Mouse (Mus musculus): ENCODE measurements at regions not wholly inside any gene's neighbourhood (a gene's known extent, or its start where the extent isn't known, plus 50 kb on each side); places are given as distances from the start of the nearest gene placed in this dataset.

DNA sequence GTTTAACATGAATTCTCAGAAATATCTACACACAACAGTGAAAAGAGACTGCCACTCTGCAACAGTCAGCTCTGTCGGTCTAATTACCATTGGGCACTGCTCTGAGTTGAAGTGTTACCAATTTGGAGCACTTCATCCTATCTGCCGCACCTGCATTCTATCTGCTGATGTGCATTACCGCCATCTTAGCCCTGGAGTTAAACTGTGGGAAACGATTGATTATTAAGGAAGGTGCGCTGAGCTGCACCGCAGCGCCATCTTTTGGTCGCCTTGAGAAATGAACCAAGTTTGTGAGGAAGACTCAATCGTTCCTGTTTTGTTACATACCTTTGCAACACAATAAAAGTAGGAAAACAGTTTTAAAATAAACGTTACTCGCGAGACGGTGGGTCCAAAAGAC lies 110.5 kb downstream of the Rergl start:
- no peak for DNase-seq (ENCODE audit: low read depth, low spot score)

DNA sequence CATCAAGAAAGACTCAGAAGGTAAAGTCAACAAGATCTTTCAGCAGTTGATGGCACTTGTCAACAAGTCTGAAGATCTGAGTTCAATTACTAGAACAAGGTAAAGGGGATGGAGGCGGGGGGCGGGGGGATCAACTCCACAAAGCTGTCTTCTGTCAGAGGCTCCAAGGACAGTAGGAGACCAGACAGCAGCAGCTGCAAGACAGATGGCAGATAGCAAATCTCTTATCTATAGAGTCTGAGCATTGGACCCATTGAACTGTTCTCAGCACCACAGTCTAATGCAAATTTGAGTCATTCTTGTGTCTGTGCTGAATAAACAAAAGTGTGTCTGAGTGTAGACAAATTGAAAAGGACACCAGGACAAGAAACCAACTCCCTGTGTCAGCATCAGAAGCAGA lies 150.8 kb downstream of the Rergl start:
- no peak for DNase-seq (ENCODE audit: low read depth, low spot score)

DNA sequence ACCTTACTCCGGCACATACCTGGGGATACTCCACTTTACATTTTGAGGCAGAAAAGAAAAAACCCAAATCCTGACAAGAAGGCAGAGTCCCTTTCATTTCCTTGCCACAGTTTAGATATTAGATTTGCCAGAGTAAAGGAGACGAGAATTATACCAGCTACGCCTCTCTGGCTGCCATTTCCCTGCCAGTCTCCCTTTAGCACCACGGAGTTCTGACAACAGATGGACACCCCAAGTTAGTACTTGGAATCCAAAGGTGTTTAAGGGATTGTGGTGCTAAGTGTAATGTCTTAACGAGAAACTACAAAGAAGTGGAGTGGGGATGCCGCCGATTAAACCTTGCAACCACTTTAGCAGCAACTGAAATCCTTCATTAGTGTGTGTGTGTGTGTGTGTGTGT lies 176.6 kb downstream of the Rergl start:
- no peak for DNase-seq (ENCODE audit: low read depth, low spot score)

DNA sequence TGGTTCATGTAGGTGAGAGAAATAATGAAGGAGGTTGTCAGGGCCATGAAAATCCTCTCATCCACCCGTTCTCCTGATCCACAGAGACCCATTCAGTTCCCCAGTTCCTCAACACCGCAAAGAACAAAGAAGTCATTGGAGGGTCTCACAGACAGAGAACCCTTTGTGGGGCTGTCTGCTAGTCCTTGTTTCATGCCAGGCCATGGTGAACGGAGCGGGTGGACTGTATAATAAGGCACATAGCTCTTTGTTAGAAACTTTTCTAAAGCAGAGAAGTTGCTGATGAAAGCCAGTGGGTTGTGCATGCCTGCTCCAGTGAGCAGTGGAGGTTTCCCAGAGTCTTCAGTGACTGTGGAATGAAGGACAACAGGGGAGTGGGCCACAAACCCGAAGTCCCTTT lies 194.1 kb downstream of the Rergl start:
- DNase-seq (ENCODE audit: low read depth, low spot score), result no peak

DNA sequence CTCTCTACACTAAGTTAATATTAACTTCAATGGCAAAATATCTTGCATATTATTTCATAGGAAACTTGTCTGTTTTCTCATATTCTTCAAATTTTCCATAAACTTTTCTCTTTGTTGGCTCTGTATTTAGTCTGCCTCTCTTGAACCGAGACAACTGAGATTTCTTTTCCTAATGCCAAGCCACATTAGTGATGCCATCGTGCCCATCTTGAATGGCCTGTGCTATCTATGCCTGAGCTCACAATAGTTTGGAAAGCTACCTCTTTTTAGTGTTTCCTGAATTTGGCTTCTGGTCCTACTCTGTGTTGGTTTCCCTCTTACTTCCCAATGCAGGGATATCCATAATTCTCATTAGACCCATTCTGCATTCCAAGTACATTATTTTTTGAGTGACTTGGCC lies 197.5 kb downstream of the Rergl start:
- DNase-seq (ENCODE audit: low read depth, low spot score), result no peak

DNA sequence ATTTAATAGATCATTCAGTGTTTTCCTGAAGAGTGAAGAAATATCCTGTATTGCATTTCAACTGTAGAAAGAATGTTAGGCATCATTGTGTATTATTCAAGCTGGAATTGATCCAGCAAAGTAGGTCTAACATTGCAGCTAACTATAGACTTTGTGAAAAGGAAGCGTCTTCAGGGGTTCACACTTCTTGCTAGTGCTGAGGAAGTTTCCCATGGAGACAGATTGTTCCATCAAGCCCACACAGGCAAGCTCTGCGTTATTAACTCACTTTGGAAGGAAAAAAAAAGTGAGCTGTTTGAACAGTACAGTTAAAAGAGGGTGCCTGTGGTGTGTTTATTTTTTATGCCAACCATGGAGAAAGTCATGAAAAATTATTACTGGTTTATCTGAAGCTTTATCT lies 206.1 kb downstream of the Rergl start:
- no peak for DNase-seq (ENCODE audit: low read depth, low spot score)

DNA sequence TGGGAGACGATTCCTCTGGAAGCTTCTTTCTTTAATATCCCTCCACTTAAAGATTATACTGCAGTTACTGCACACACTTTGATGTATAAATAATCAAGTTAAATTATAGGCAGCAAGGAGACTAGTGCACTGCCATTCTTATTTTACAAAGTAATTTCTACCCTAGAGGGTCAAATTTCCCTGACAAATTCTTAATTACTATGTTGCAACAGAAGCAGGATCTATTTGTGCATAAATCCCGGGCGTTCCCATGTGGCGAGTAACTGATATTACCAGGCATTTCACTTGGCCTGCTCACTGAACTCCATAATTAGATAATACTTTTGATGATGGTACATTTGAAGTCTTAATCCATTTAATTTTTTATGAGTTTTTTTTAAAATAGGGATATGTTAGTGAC lies 222.7 kb downstream of the Rergl start:
- no peak for DNase-seq (ENCODE audit: low read depth, low spot score)

DNA sequence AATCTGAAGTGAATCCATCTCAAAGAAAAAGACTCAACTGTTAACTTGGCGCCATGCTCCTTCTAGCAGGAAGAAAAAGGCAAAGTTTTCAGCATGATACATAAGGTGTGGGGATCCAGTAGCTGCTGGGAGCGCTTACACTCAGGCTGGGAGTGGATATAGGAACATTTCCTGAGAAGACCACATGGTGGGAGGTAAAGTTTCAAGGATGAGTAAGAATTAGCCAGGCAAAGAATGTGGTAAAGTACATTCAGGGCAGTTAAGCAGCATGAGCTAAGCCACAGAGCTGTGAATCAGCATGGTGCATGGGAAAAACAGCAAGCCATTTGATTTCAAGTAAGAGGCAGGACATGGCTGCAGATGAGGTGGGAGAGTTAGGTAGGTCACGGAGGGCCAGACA lies 226.3 kb downstream of the Rergl start:
- DNase-seq (ENCODE audit: low read depth, low spot score), result no peak

DNA sequence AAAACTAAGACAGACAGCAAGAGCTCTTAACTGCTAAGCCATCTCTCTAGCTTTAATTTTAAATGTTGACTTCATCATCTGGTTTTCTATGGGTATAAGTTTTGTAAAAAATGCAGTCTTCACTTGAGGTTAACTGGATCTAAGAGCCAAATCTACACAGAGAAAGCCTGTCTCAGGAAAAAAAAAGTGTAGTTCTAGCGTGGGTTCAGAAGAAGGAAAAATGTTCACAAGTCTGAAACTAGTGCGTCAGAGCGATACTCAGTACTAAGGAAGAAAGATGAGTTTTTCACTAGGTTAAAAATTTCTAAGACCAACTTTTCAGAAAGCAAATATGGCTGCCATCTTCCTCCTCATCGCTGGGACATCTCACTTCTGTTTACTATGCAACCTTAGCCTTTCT lies 248.1 kb downstream of the Rergl start:
- DNase-seq (ENCODE audit: low read depth, low spot score), result no peak

DNA sequence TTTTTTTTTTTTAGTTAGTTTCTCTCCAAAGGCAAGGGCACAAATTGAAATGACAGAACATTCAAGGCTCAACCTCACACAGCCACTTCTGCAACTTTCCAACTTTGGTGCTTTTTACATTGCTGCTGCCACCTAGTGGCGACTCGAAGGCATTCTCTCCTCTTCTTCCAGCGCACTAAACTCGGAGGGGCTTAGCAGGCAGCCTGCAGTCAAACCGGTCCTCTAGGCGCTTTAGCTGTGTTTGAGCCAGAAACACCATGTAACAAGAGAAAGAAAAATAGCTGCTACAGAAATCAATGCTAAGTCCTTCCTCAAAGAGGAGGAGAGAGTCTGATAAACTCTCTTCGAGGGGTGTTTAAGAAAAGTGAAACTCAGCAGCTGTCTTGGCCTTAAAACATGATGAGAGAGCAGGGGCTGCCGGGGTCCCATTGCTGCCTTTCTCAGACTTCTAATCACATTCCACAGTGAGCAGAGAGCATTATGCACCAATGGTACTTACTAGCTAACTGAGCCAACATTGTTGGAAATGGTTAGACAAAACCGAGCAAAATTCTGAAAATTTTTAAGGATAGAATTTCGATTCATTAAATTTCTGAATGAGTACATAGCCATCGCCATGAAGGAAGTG lies 252.7 kb downstream of the Rergl start:
- peak; percentile 4 for DNase-seq (ENCODE audit: low read depth, low spot score)

DNA sequence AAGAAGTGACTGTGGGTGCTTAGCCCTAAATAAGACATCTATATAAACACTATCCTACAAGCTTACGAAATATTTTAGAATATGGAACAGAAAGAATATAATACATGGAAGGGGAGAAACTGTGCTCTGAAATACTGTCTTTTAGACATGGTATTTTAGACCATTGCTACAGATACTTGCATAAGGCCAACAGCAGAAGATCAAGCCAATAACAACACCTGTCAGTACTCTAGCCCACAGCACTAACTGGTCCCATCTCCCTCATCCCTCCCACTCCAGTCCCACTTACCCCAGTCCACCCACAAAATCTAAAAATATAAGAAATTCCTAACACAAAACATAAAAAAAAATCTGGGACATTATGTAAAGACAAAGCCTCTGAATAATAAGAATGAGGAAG lies 275.6 kb downstream of the Rergl start:
- no peak for DNase-seq (ENCODE audit: low read depth, low spot score)

DNA sequence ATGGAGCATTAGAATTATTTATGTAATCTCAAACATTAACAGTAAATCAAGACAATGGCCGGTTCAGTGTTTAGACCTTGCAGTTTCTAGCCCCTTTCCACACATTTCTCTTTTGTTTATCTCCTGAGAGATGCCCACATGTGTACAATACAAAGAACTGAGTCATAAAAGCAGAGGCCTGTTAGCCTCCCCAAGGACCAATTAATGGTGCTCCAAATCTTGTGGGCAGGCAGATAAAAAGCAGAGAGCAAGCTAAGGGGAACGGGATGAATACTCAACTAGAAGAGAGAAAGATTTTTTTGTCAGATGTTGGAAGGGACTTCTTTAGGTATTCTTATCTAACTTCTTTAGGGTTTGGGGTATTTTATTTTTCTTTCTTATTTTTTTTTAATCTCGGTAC lies 287.3 kb downstream of the Rergl start:
- no peak for DNase-seq (ENCODE audit: low read depth, low spot score)

DNA sequence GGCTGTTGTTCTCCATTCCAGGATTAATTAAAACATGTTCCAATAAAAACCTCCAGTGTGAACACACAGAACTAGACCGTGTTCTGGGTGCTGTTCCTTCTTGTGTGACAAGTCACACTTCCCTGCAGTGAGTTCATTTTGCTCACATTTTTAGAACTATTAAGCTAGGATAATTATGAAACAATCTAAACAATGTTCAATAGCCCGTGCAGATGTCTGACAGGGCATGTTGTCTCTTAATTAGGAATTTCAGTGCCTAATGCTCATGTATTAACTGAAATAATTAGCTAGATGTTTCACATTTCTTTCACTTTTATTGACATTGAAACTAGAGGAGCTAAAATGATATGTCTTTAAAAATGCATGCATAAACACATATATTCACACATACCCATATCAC lies 291.5 kb downstream of the Rergl start:
- DNase-seq (ENCODE audit: low read depth, low spot score), result no peak

DNA sequence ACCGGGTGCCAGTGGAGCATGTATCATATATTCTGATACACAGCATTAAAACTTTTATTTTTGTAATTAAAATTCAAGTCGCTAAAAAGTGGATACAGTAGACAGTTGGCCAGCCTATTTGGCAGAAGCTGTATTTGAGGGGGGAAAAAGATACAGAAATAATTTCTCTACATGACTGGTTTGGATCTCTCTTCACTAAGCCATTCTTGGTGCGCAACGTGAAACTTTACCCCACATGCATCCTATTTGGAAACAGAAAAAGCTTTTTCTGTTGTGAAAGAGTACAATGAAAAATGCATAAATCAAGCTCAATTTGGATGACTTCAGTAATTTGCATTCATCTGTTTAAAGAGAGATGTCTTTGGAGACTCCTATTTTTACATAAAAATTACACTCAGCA lies 303.2 kb downstream of the Rergl start:
- DNase-seq (ENCODE audit: low read depth, low spot score), result no peak

DNA sequence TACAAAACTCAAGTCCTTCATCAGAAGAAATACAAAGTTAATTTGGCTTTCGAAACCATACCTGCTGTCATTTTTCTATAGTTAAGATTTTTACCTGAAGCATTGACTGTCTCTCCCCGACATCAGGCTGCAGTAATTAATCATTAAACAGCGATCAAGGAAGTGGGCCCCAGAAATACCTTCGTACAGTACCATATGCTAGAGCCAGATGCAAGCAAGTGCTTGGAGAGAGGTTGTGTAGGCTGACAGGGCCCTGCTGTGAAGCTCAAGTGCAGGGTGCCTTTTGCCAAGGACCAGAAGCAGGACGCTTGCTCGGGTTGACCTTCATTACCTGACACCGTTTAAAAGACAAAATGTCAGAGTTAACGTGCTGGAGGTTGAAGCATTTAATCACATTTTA lies 315.3 kb downstream of the Rergl start:
- DNase-seq (ENCODE audit: low read depth, low spot score), result no peak

DNA sequence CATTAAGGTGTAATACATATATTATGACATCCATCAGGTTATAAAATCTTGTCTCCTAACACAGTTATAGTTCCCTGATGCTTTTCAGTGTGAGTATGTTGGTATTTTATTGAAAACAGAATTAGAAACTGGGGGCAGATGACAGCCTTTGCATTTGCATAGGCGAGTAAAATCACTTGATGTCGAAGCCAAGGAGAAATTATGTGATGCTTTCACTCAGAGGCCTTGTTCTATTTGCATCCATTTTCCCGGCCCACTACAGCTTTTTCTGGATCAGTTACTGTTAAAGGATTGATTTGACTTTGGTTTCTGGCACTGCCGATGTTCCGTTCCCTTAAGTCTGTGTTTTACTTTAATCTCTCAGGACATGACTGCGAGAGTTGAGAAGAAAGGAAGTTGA lies 341.4 kb downstream of the Rergl start:
- no peak for DNase-seq (ENCODE audit: low read depth, low spot score)

DNA sequence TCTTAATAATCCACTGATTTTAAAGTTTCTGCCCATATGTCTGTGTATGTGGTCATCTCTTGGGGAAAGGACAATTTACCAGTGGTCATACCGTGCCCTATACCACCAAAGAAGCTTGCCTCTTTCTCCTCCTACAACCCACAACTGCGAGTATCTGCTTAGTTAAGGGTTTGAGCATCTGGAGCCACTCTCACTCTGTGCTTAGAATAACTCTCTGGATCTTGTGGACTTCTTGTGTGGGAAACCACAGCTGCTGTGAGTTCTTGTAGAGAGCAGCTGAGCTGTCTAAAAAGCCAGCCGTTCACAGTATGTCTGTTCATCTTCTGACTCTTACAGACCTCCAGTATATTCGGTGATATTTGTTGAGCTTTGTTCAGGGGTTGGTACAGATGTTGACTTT lies 342.0 kb downstream of the Rergl start:
- DNase-seq (ENCODE audit: low read depth, low spot score), result no peak

DNA sequence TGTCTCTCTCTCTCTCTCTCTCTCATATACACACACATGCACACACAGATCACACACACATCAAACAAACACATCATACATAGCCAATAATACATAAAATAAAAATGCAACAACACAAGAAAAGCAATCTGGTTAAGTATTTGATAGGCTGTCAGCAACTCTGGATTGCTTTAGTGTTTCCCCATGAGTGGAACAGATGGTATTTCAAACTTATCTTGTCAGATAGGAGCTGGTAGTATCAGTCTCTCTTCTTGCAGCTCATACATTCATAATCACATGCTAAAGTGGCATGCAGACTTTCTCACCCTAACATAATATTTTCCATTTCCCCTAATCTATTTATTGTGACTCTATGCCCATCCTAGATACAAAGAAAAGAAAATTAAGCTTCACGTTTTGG lies 347.0 kb downstream of the Rergl start:
- no peak for DNase-seq (ENCODE audit: low read depth, low spot score)

DNA sequence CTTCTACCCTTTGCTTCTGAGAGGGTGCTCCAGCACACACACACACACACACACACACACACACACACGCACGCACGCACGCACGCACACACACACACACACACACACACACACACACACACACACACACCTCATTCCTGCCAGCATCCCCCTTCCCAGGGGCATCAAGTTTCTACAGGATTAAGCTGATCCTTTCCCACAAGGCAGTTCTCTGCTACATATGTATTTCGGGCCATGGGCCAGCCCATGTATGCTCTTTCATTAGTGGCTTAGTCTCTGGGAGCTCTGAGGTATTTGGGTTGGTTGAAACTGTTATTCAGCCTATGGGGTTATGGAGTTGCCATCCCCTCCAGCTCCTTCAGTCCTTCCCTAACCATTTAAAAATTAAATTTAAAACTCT lies 366.1 kb downstream of the Rergl start:
- no peak for DNase-seq (ENCODE audit: low read depth, low spot score)

DNA sequence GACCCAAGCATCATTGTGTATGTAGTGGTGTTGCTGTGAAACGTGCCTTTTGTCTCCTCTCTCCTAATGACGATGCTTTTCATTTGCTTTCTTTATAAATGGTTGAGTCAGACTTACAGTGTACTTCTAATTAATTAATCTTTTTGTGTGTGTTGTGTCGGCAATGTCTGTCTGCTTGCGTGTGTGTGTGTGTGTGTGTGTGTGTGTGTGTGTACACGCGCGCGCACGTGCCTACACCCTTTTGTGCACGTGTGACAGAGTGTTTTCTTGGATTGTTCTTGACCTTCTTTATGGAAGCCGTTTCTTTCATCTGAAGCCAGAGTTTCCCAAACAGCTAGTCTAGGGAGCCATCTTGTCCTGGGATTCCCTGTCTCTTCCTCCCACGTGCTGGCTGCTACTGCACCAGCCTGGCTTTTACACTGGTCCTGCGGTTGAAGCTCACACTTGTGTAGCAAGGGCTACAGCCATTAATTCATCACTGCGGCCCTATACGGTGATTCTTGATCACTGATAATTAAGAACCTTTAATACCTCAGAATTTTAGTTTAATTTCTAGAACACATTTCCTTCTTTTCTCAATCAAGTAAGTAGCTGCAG lies 369.6 kb downstream of the Rergl start:
- DNase-seq (ENCODE audit: low read depth, low spot score), result no peak

DNA sequence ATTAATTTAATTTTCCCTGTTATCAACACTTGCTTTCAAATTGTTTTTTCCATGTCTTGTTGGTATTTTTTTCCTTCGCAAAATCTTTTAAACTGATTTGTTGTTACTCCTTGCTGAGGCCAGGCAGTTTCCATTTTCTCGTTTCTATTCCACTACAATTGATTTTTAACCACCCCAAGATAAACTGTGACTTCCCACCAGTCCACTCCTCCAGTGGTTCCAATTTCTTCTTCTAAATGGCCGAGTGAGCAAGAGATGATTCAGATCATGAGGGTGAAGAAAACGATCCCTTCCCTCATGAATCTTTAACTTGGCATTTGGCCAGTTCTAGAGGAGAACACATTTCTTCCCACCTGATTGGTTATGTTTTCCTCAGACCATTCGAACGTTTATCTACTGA lies 393.5 kb downstream of the Rergl start:
- no peak for DNase-seq (ENCODE audit: low read depth, low spot score)

DNA sequence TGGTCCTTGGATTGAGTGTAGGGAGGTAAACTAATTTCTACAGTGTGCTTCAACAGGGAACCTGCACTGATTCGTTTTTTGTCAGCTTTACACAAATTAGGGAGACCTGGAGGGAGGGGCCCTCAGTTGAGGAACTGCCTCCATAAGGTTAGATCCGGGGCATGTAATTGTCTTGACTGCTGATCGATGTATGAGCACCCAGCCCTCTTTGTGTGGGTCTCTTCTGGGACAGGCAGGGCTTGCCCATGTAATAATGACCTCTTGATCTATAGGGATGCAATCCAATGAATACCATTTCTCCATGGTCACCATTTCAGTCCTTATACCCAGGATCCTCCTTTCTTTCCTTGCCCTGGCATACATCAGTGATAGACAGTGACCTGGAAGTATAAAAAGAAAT lies 398.4 kb downstream of the Rergl start:
- DNase-seq (ENCODE audit: low read depth, low spot score), result no peak

DNA sequence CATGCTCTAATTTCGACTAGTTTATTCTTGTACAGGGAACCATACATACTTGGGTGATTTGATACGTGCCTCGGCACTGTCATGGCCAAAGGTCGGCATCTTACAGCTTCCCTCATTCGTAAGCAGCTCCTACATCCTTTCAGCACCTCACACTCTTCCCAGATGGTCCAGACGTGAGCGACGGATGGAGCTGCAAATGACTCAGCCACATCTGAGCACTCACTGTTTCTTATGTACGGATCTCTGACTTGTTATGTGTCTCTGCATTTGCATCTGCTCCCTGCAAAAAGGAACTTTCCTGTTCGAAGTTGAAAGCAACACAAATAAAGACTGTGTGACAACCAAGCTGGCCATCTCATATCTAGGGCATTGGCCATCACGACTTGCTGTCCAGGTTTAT lies 402.5 kb downstream of the Rergl start:
- no peak for DNase-seq (ENCODE audit: low read depth, low spot score)

DNA sequence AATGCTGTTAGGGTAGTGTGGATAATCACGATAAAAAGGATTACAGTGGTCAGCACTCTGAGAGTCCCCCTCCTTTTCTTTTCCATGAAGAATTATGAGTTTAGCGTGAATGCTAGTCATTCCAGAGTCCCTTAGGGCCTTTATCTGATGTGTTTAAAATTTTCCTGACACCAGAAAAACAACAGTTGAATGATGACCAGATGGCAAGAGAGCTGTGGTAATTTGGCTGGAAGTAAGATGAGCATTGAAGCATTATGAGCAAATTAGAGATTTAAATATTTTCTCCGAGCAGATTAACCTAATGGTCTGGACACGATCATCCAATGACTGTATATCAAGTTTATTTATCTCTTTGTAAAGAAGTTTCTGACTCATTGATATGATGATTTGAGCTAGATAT lies 417.1 kb upstream of the Igbp1b start:
- DNase-seq (ENCODE audit: low read depth, low spot score), result no peak

Data from CD4-positive, CD25-positive, alpha-beta regulatory T cell, adult 2 months (primary cell).